In the genomic region with DNA sequence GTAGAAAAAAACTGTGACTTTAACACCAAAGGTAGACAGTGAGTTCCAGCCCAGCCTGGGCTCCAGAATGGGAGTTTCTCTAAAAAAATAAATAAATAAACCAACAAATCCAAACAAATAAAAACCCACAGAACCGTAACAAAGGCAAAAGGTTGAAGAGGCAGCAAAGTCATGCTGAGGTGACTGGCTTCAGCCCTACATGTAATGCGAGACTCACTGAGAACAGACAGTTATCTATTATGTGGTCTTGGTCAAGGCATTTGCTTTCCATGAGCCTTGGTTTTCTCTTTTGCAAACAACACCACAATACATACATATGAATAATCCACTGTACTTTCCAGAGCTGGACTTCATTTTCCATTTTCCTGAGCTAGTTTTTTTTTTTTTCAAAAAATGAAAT, we compare ENCODE assay signal across 15 mouse cellular contexts.
"Had no signal": no experiment of that assay in that cellular context is flagged by ENCODE, and none has a peak within 500 bp of the region (broad histone marks: within the 10 kb centered on the region; RNA-seq: fewer than 3 reads in every experiment).

No protein-coding gene starts in this region.

- H3K4me3 ChIP-seq: neural tube, embryonic 15.5 days; stomach, embryonic 15.5 days had no signal

- DNase-seq: retina, postnatal 1 day; right cerebral cortex, adult 18-20 months; right cerebral cortex, postnatal 14 days; right cerebral cortex, postnatal 25 days; right cerebral cortex, postnatal 4 days; spleen, adult 18-20 months; thymus, adult 18-20 months; thymus, adult 2 months; thymus, postnatal 14 days; thymus, postnatal 25 days; thymus, postnatal 36 days; thymus, postnatal 4 days had no signal

- H3K27me3 ChIP-seq: neural tube, embryonic 15.5 days; stomach, embryonic 15.5 days had no signal

- H3K36me3 ChIP-seq: neural tube, embryonic 15.5 days; stomach, embryonic 15.5 days had no signal

- H3K9ac ChIP-seq: neural tube, embryonic 15.5 days; stomach, embryonic 15.5 days had no signal

- H3K4me2 ChIP-seq: neural tube, embryonic 15.5 days; stomach, embryonic 15.5 days had no signal

- H3K27ac ChIP-seq: neural tube, embryonic 15.5 days; stomach, embryonic 15.5 days; stomach, postnatal 0 days had no signal

- H3K4me1 ChIP-seq: neural tube, embryonic 15.5 days had no signal

- H3K9me3 ChIP-seq: neural tube, embryonic 15.5 days; stomach, embryonic 15.5 days had no signal
